Mouse (Mus musculus) kidney, adult 2 months (tissue): ENCODE data around the gene Isoc2a.

Experiments used
- CTCF ChIP-seq: fragments of 200-500 bp; conservative IDR thresholded peaks from 2 replicates; pipeline ENCODE4 v1.5.1; 2011; ENCODE audit warnings: low read depth, mild to moderate bottlenecking, control low read depth, low read length, moderate library complexity, mixed read lengths; ENCODE audit not compliant: insufficient read depth, insufficient read length
- POLR2A ChIP-seq: fragments of 200-500 bp; IDR thresholded peaks from one replicate; pipeline ENCODE4 v1.6.1; 2011; ENCODE audit warnings: low read depth, low read length, control low read depth

DNA sequence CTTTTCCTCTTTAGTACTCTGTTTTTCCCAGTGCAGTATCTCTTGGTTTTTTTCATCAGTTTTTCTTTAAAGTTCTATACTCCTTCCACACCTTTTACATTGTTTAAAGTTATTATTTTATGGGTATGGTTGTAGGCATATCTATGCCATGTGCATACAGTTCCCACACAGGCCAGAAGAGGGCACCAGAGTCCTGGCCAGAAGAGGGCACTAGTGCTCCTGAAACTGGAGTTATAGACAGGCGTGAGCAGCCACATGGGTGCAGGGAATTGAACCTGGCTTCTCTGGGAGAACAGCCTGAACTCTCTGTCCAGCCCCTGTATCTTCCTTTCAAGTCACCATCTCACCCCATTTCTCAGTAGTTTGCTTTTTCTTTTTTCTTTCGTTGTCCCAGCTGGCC is 61.5 kb downstream of the Isoc2a start:
- TF ChIP-seq CTCF: peak; percentile 92
- no peak for TF ChIP-seq POLR2A
